Mouse (Mus musculus) liver, embryonic 12.5 days (tissue): ENCODE results near the gene Hnrnpl. TPM values are rescaled to one million over a fixed set of nuclear protein-coding genes. Genes with fewer than 3 reads are reported as not detected.

Experiments used
- ATAC-seq: fragments of 200-750 bp; cut with Nextera tagmentation; 2 replicates; pipeline ENCODE4 v1.8.0; 2017; ENCODE audit warnings: moderate number of reproducible peaks, mild to moderate bottlenecking, moderate library complexity
- H3K27ac ChIP-seq: fragments of 300-500 bp; sonication (generic); 2 replicates; pipeline ENCODE4 v1.5.1; 2016; ENCODE audit warnings: mild to moderate bottlenecking
- H3K27me3 ChIP-seq: fragments of 300-500 bp; sonication (generic); replicated peaks from 2 replicates; pipeline ENCODE4 v1.6.1; 2016; ENCODE audit warnings: mild to moderate bottlenecking, moderate library complexity
- H3K36me3 ChIP-seq: fragments of 300-500 bp; sonication (generic); 2 replicates; pipeline ENCODE4 v1.6.1; 2016; ENCODE audit warnings: mild to moderate bottlenecking, moderate library complexity
- H3K4me1 ChIP-seq: fragments of 300-500 bp; sonication (generic); 2 replicates; pipeline ENCODE4 v1.6.1; 2016
- H3K4me2 ChIP-seq: fragments of 300-500 bp; sonication (generic); 2 replicates; pipeline ENCODE4 v1.6.1; 2016; ENCODE audit warnings: mild to moderate bottlenecking, moderate library complexity
- H3K4me3 ChIP-seq: fragments of 300-500 bp; sonication (generic); 2 replicates; pipeline ENCODE4 v1.5.1; 2016; ENCODE audit warnings: mild to moderate bottlenecking, moderate library complexity
- H3K9ac ChIP-seq: fragments of 300-500 bp; sonication (generic); 2 replicates; pipeline ENCODE4 v1.6.1; 2016; ENCODE audit warnings: mild to moderate bottlenecking, moderate library complexity
- H3K9me3 ChIP-seq: fragments of 300-500 bp; sonication (generic); replicated peaks from 2 replicates; pipeline ENCODE4 v1.6.1; 2016; ENCODE audit warnings: mild to moderate bottlenecking, moderate library complexity
- WGBS: fragments of 180-500 bp; shearing (Covaris S2); methylation state at CpG from one replicate; pipeline ENCODE4 v1.1.7; 2016; ENCODE audit not compliant: insufficient replicate concordance; 5-methylcytosine and 5-hydroxymethylcytosine counted together
- polyA plus RNA-seq: library from polyadenylated mRNA; unstranded; fragments of >200 nt; fragmentation: Nextera tagmentation; extraction: Ambion mirVana; gene quantifications from 2 replicates; pipeline ENCODE4 v1.2.1, GENCODE M21; 2016

Hnrnpl gene
- polyA plus RNA-seq: 186 and 188 TPM in 2 replicates

DNA sequence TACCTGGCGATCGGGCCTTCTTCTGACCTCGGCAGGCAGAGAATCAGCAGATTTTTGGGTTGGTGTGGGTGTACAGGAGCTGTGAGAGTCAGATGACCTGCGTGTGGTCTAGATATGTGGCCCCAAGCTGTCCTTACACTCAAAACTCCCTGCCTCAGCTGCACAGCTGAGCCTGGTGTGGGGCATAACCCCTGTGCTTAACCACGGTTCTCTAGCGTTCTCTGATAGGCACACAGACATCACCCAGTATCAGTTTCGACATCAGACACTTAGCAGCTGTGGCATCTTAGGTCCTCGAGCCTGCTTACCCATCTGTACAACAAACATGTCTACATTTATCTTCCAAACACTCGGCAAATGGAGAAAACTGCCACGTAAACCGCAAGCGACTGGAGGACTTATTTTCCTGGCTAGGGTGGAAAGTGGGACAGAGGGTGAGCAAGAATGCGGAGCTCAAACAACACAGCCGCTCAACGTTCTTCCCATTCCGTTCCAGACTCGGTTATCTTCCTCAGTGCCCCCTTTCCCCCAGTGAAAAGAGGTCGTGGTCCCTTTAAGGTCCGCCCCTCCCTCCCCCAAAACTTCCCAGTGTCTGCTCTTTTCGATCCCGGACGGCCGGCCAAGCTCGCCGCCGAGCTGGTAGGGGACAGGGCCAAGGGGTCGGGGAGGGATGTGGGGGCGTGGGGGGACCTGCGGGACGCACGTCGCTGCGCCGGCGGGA is at the start of gene Hnrnpl:
Gene Hnrnpl (plus strand): TSS at position 321 of the 721 bp plus-strand sequence.
- Histone ChIP-seq H3K27me3 (no peaks in the 10 kb centered on the region), H3K4me1 (peaks cover 47% of the 10 kb centered on the region), H3K36me3 (peaks cover 17% of the 10 kb centered on the region), H3K4me2 (peak within 1 kb of the TSS; percentile 94), H3K27ac (peak within 1 kb of the TSS; percentile 99), H3K4me3 (peak within 1 kb of the TSS; percentile 93), H3K9me3 (no peaks in the 10 kb centered on the region), H3K9ac (peak within 1 kb of the TSS; percentile 97)
- 3% methylated on average over 35 of the region's 35 CpGs for WGBS
- ATAC-seq: no peak

DNA sequence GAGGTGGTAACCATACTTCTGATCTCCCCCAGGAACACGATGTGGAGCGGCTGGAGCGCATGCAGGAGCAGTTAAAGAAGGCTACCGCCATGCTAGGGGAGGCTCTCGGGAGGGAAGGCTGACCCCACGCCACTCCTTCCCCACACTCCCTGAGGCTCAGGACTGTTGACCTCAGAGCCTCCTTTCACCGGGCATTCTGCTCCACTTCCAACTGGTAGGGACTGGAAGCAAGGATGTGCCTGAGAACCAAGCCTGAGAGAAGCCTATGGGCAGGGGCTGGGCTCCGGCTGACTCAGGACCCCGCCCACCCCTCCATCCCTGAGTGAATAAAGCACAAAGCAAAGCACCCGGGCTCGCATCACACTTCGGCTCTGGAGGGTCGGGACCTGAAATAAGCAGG is 49.7 kb upstream of the Hnrnpl start:
- no peak for ATAC-seq
- Histone ChIP-seq H3K9me3 (no peaks in the 10 kb centered on the region), H3K4me1 (peaks cover 4% of the 10 kb centered on the region), H3K9ac (no peak overlapping the region), H3K4me2 (no peak overlapping the region), H3K4me3 (no peak overlapping the region), H3K36me3 (peaks cover 62% of the 10 kb centered on the region), H3K27ac (no peak overlapping the region), H3K27me3 (peaks cover 31% of the 10 kb centered on the region)
- WGBS: 80% methylated on average over 13 of the region's 13 CpGs

DNA sequence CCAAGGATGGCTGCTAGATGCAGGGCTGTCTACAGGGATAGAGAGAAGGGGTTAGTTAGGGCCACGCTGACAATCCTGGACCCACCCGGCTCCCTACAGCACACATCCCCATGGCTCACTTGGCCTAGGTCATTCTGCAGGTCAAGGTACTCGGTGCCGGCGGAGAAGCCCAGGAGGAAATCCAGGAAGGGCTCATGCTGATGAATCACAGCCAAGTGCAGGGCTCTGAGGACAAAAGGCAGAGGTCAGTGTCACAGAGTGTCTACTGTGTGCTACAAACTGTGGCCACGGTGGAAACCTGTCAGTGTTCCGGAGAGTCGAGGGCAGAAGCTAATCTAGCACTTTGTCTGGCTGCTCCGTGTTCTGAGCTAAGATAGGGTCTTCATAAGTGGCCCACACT is 46.4 kb upstream of the Hnrnpl start:
- H3K27ac ChIP-seq: no peak overlapping the region
- no peak overlapping the region for H3K4me2 ChIP-seq
- H3K9ac ChIP-seq: no peak overlapping the region
- 81% methylated on average over 9 of the region's 9 CpGs for WGBS
- peaks cover 56% of the 10 kb centered on the region for H3K36me3 ChIP-seq
- H3K27me3 ChIP-seq: peaks cover 8% of the 10 kb centered on the region
- no peak overlapping the region for H3K4me3 ChIP-seq
- ATAC-seq: no peak
- no peaks in the 10 kb centered on the region for H3K9me3 ChIP-seq
- H3K4me1 ChIP-seq: peaks cover 15% of the 10 kb centered on the region

DNA sequence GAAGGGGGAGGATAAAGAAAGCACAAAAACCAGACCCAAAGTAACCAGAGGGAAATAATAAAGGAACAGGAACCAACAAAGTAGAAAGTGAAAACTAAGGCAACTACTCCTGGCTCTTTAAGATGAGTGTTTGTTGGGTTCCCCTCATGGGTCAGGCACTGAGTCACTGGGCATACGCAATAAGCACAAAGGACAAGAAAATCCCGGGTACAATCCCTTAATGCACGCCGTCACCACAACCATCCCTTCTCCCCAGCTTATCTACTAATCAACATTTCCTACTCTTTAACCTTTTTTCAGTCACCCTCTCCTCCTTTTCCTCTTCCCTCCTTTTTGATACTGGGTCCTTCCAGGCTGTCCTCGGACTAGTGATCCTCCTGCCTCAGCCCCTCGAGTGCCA is 43.1 kb upstream of the Hnrnpl start:
- 56% methylated on average over 6 of the region's 6 CpGs for WGBS

DNA sequence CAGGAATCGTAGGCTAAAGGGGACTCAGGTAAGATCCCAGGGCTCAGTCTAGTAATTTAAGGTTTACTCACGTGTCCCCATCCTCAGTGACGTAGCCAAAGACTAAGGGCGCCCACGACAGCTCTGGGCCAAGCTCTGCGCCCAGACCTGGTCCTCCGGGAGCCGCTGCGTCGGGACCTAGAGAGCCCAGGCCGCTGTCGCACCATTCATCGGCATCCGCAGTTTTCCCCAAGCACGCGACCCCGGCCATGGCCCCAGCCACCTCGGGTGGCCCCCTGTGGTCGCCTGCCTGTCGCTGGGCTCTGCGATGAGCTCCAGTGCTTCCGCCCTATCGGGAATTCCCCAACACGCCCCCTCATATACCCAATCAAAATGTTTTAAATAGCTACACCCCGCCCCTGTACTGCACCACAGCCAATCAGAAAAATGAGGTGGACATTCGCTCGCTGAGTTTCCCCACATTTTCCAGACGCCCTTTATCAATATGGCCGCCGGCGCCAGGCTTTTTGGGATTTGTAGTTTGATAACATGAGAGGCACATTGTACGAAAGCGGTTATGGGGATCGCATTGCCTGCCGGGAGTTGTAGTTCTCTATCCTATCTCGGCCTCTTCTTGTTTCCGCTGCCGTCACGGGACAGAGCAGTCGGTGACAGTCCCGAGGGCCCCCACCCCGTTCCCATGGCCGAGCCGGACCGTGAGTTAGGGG is 42.0 kb upstream of the Hnrnpl start, which contains the start of gene Sirt2:
Gene Sirt2 (plus strand): TSS at position 563 of the 707 bp plus-strand sequence.
- Histone ChIP-seq H3K4me2 (peak within 1 kb of the TSS; percentile 79), H3K4me3 (peak within 1 kb of the TSS; percentile 84), H3K27ac (peak within 1 kb of the TSS; percentile 75), H3K27me3 (no peaks in the 10 kb centered on the region), H3K9me3 (no peaks in the 10 kb centered on the region), H3K9ac (peak within 1 kb of the TSS; percentile 84), H3K36me3 (peaks cover 20% of the 10 kb centered on the region), H3K4me1 (peaks cover 53% of the 10 kb centered on the region)
- peak; percentile 96 for ATAC-seq
- 1% methylated on average over 45 of the region's 45 CpGs for whole genome bisulfite sequencing

More for the DNA sequence above, 43.1 kb upstream of the Hnrnpl start:
- H3K36me3 ChIP-seq: peaks cover 31% of the 10 kb centered on the region
- H3K27me3 ChIP-seq: no peaks in the 10 kb centered on the region
- peak overlapping the region; percentile 78; the same call in 1 of the 2 replicates for H3K9ac ChIP-seq
- no peaks in the 10 kb centered on the region for H3K9me3 ChIP-seq
- H3K27ac ChIP-seq: no peak overlapping the region
- ATAC-seq: no peak
- peaks cover 44% of the 10 kb centered on the region for H3K4me1 ChIP-seq
- peak overlapping the region; percentile 84 for H3K4me3 ChIP-seq
- H3K4me2 ChIP-seq: peak overlapping the region; percentile 79

DNA sequence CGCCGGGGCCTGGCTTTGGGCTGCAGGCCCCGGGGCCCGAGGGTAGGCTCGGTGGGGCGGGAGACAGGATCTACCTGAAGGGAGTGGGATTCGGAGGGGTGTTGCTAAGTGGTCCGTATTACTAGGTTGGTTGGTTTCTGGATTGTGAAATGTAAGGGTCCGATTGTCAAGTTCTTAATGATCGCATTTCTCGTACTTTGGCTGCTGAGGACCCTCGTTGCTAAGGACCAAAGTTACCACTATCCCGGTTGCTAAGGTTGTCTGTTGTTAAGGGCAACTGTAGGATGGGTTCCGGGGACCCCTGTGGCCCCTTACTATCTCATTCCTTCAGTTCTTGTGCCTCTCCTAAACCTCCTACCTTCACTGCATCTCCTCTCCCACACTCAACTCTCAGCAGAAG is 41.4 kb upstream of the Hnrnpl start:
- peak overlapping the region; percentile 84 for H3K9ac ChIP-seq
- H3K4me2 ChIP-seq: peak overlapping the region; percentile 79
- WGBS: 9% methylated on average over 14 of the region's 14 CpGs
- peak overlapping the region; percentile 75 for H3K27ac ChIP-seq
- peak overlapping the region; percentile 84 for H3K4me3 ChIP-seq
- no peaks in the 10 kb centered on the region for H3K9me3 ChIP-seq
- peaks cover 53% of the 10 kb centered on the region for H3K4me1 ChIP-seq
- H3K36me3 ChIP-seq: peaks cover 14% of the 10 kb centered on the region
- no peak for ATAC-seq
- no peaks in the 10 kb centered on the region for H3K27me3 ChIP-seq

DNA sequence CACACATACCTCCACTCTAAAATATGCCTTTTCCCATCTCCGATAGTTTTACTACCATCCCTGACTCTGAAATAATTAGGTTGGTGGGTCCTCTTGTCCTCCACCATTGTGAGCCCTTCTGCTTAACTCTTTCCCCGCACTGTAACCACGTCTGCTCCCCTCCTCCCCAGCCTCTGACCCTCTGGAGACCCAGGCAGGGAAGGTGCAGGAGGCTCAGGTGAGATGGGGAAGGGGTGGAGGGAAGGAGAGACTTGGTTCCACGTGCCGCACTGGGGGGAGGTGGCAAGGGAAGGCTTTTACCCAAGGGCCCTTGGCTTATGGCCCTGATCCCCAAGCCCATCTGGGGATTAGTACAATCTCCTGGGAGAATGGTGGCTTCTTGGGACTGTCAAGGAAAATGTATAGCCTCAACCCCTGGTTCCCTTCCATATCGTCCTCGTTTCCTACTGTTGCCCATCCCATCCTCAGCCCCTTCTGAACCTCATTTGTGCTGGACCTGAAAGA is 40.8 kb upstream of the Hnrnpl start, which contains the start of gene Nfkbib:
Gene Nfkbib (minus strand): TSS at position 51 of the 504 bp plus-strand sequence.
- peak within 1 kb of the TSS; percentile 79 for H3K4me2 ChIP-seq
- peaks cover 8% of the 10 kb centered on the region for H3K36me3 ChIP-seq
- peaks cover 53% of the 10 kb centered on the region for H3K4me1 ChIP-seq
- no peaks in the 10 kb centered on the region for H3K9me3 ChIP-seq
- ATAC-seq: no peak
- H3K27ac ChIP-seq: peak within 1 kb of the TSS; percentile 75
- no peaks in the 10 kb centered on the region for H3K27me3 ChIP-seq
- H3K4me3 ChIP-seq: peak within 1 kb of the TSS; percentile 84
- H3K9ac ChIP-seq: peak within 1 kb of the TSS; percentile 84
- WGBS: 66% methylated on average over 7 of the region's 7 CpGs

DNA sequence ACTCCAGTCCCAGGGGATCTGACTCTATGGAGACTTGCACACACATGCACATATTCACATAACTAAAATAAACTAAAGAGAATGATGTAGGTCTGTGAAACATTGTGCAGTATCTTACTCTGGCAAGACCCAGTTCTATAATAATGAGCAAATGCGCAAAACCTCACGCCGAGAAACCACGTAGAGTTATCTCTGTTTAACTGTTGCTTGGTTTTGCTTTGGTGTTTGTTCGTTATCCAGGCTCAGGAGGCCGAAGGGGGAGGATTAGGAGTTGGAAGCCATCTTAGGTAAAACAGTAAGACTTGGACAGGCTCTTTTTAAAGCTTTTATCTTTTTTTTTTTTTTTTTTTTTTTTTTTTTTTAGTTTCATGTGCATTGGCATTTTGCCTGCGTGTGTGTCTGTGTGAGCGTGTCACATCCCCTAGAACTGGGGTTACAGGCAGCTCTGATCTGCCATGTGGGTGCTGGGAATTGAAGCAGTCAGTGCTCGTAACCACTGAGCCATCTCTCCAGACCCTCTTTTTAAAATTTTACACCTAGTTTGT is 38.9 kb upstream of the Hnrnpl start:
- H3K27ac ChIP-seq: no peak overlapping the region
- no peak overlapping the region for H3K4me2 ChIP-seq
- no peak overlapping the region for H3K4me3 ChIP-seq
- H3K36me3 ChIP-seq: peaks cover 4% of the 10 kb centered on the region; the same call in 1 of the 2 replicates
- H3K9ac ChIP-seq: no peak overlapping the region
- no peaks in the 10 kb centered on the region for H3K9me3 ChIP-seq
- no peaks in the 10 kb centered on the region for H3K27me3 ChIP-seq
- ATAC-seq: no peak
- 57% methylated on average over 9 of the region's 9 CpGs for WGBS
- H3K4me1 ChIP-seq: peaks cover 53% of the 10 kb centered on the region

DNA sequence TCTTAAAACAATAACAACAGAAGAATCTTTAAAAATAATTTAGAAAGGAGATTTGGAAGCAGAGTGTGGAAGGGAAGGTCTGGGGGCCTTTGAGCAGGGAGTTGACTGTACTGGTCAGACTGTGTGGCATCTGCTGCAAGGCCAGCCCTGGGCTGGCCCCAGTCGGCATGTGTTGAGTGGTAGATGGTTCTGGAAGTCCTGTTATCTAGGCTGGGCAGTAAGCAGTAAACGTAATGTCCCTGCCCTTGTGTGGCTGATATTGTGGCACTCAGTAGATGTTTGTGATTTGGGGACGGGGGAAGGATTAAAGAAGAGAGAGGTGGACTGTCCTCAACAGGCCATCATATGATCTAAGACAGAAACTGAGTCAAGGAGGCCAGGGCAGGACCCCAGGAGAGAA is 38.0 kb upstream of the Hnrnpl start:
- Histone ChIP-seq H3K9ac (peak overlapping the region; percentile 8; the same call in 1 of the 2 replicates), H3K4me2 (peak overlapping the region; percentile 31), H3K36me3 (peaks cover 5% of the 10 kb centered on the region; the same call in 1 of the 2 replicates), H3K27me3 (no peaks in the 10 kb centered on the region), H3K4me3 (no peak overlapping the region), H3K9me3 (no peaks in the 10 kb centered on the region), H3K27ac (no peak overlapping the region), H3K4me1 (peaks cover 45% of the 10 kb centered on the region)
- WGBS: 39% methylated on average over 3 of the region's 3 CpGs
- ATAC-seq: peak; percentile 10; the same call in 1 of the 2 replicates

DNA sequence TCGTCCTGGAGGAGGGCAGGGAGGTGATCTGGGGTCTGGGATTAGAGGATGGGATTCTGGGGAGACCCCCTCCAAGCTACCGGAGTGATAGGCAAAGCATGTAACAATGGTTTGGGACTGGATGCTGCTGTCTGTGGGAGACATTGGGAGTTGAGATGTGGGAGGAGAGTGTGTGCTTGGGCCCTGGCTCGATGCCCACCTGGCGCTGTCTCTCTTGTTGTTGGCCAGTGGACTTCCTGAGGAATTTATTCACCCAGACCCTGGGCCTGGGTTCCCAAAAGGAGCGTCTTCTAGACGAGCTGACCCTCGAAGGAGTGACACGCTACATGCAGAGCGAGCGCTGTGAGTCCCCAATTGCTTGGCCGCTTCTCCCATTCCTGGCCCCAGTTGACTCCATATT is 36.5 kb upstream of the Hnrnpl start:
- no peak for ATAC-seq
- Histone ChIP-seq H3K4me3 (no peak overlapping the region), H3K27ac (no peak overlapping the region), H3K9me3 (no peaks in the 10 kb centered on the region), H3K9ac (no peak overlapping the region), H3K4me2 (no peak overlapping the region), H3K36me3 (peaks cover 7% of the 10 kb centered on the region; the same call in 1 of the 2 replicates), H3K4me1 (peaks cover 38% of the 10 kb centered on the region), H3K27me3 (no peaks in the 10 kb centered on the region)
- WGBS: 88% methylated on average over 11 of the region's 11 CpGs

DNA sequence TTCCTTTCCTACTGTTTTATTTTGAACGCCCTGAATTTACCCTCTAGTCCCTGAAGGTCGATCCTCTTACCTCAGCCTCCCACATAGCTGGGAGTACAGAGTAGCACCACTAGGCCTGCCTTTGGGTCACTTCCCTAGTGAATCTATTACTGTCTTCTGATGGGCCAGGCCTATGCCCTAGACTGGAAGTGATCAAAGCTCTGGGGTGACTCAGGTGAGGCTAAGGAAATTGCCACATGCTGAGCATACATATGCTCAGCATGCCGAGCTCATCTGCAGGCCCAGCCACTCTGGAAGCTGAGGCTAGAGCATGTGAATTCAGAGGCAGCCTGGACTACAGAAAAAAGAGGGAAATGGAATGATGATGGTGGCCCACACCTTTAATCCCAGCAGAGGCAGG is 35.2 kb upstream of the Hnrnpl start:
- Histone ChIP-seq H3K27me3 (no peaks in the 10 kb centered on the region), H3K36me3 (peaks cover 12% of the 10 kb centered on the region; the same call in 1 of the 2 replicates), H3K4me3 (no peak overlapping the region), H3K4me1 (peaks cover 25% of the 10 kb centered on the region), H3K9ac (no peak overlapping the region), H3K9me3 (no peaks in the 10 kb centered on the region), H3K4me2 (no peak overlapping the region), H3K27ac (no peak overlapping the region)
- 71% methylated on average over 3 of the region's 3 CpGs for WGBS
- no peak for ATAC-seq
